Mouse (Mus musculus) bone marrow macrophage, adult 2 months (primary cell): ENCODE data around the gene Kcng4.

Experiments used
- CTCF ChIP-seq: IDR thresholded peaks from 2 replicates; pipeline ENCODE4 v1.5.1; 2012; ENCODE audit warnings: low read depth, mild to moderate bottlenecking, low read length, moderate library complexity
- POLR2A ChIP-seq: IDR thresholded peaks from 2 replicates; pipeline ENCODE4 v1.6.1; 2012; ENCODE audit warnings: mild to moderate bottlenecking, low read depth, low read length, borderline replicate concordance

GRCm38 (mm10) chr8:119588844-119589243 lies 46.6 kb downstream of the Kcng4 start:
- no peak for TF ChIP-seq CTCF
- TF ChIP-seq POLR2A: no peak
